In the genomic region with DNA sequence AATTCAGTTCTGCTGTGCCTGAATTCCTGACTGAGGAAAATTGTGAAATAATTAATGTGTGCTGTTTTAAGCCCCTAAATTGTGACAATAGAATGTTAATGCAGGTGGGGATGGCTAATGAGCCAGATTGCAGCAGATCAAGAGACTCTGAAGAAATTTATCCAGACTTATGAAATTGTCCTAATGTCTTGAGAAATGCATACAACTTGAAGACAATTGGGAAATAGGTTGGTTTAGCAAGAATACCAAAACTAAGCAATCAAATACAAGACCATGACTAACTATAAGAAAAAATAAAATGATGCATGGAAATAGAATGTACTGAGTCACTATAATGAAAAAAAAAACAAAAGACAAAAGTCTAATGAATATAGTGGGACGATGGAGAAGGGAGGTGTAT, we compare ENCODE assay signal across 20 mouse cellular contexts.
"Had no signal": no experiment of that assay in that cellular context is flagged by ENCODE, and none has a peak within 500 bp of the region (broad histone marks: within the 10 kb centered on the region; RNA-seq: fewer than 3 reads in every experiment).

No protein-coding gene starts in this region.

- H3K4me3 ChIP-seq: limb, embryonic 12.5 days; limb, embryonic 15.5 days; lung, embryonic 15.5 days; neural tube, embryonic 13.5 days had no signal

- H3K9ac ChIP-seq: limb, embryonic 12.5 days; limb, embryonic 15.5 days; liver, embryonic 14.5 days; liver, postnatal 0 days; lung, embryonic 15.5 days; neural tube, embryonic 13.5 days had no signal

- H3K4me1 ChIP-seq: limb, embryonic 12.5 days; limb, embryonic 15.5 days; lung, embryonic 15.5 days; neural tube, embryonic 13.5 days had no signal

- ATAC-seq: liver, postnatal 0 days had no signal

- H3K4me2 ChIP-seq: limb, embryonic 12.5 days; limb, embryonic 15.5 days; liver, embryonic 11.5 days; lung, embryonic 15.5 days; midbrain, embryonic 11.5 days; neural tube, embryonic 13.5 days had no signal

- H3K9me3 ChIP-seq: limb, embryonic 12.5 days; limb, embryonic 15.5 days; lung, embryonic 15.5 days; neural tube, embryonic 13.5 days had no signal

- H3K27me3 ChIP-seq: limb, embryonic 15.5 days had no signal

- DNase-seq: kidney, adult 9 months; kidney, postnatal 14 days; kidney, postnatal 4 days; left cerebral cortex, postnatal 4 days; liver, postnatal 0 days; lung, postnatal 14 days; midbrain, embryonic 14.5 days; retina, postnatal 1 day; right cerebral cortex, postnatal 25 days; spleen, adult 18-20 months; thymus, adult 18-20 months; thymus, postnatal 36 days had no signal

- H3K36me3 ChIP-seq: limb, embryonic 12.5 days; limb, embryonic 15.5 days; lung, embryonic 15.5 days; neural tube, embryonic 13.5 days had no signal

- H3K27ac ChIP-seq: limb, embryonic 12.5 days; limb, embryonic 15.5 days; liver, embryonic 14.5 days; lung, embryonic 15.5 days; macrophage; neural tube, embryonic 13.5 days had no signal
